Comparison of ENCODE assay signal across 17 mouse cellular contexts in the genomic region with DNA sequence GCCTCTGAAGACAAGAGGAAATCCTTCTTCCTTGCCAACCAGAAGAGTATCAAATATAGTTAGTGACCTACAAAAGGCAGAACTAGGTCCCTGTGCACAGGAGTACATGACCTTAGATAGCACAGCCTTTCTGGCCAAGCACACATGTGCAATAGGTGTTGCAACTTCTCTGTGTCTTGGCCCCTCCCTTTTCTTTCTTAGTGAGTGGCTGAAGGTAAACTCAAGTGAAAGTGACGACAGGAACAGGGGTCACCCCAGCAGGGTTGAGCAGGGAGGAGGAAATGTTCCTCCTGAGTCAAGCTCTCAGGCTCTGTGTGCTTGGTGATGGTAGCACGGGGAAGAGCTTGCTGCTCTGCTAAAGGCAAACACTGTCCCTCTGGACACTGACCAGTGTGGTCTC. TPM values are rescaled to one million over a fixed set of nuclear protein-coding genes. Genes with fewer than 3 reads are reported as not detected.
DNase-seq lines count a peak whose midpoint lies in the region; ATAC-seq and TF ChIP-seq lines count a peak whose summit lies in the region.
"Had no signal": no experiment of that assay in that cellular context is flagged by ENCODE, and none has a peak within 500 bp of the region (broad histone marks: within the 10 kb centered on the region; RNA-seq: fewer than 3 reads in every experiment).

No protein-coding gene starts in this region.

- no peak overlapping the region for H3K27ac ChIP-seq in liver, embryonic 16.5 days (ENCODE audit: low read length)
- no peak overlapping the region for H3K27ac ChIP-seq in liver, postnatal 0 days (ENCODE audit: low read depth)
- H3K27ac ChIP-seq in forebrain, postnatal 0 days (ENCODE audit: low read depth, low read length): no peak overlapping the region
- no peak overlapping the region for H3K27ac ChIP-seq in forebrain, embryonic 14.5 days (ENCODE audit: low read depth, low read length)
- H3K27ac ChIP-seq: hindbrain, embryonic 14.5 days; left cerebral cortex, adult 2 months; liver, embryonic 13.5 days had no signal

- no peak overlapping the region for H3K4me2 ChIP-seq in liver, embryonic 16.5 days (ENCODE audit: low read depth, low read length)
- H3K4me2 ChIP-seq in liver, postnatal 0 days (ENCODE audit: low read depth, low read length): no peak overlapping the region
- H3K4me2 ChIP-seq in forebrain, postnatal 0 days (ENCODE audit: low read depth): no peak overlapping the region
- H3K4me2 ChIP-seq in forebrain, embryonic 14.5 days (ENCODE audit: low read length): no peak overlapping the region
- H3K4me2 ChIP-seq: hindbrain, embryonic 14.5 days; liver, embryonic 13.5 days; midbrain, embryonic 11.5 days had no signal

- intact Hi-C loops in left cerebral cortex, postnatal 25 days (cut with DNase I): no loop called here

- peaks cover 4% of the 10 kb centered on the region for H3K4me1 ChIP-seq in liver, embryonic 16.5 days (ENCODE audit: control insufficient read depth, low read depth, low read length)
- H3K4me1 ChIP-seq in liver, postnatal 0 days (ENCODE audit: insufficient read depth): peaks cover 9% of the 10 kb centered on the region; the same call in 1 of the 2 replicates
- no peaks in the 10 kb centered on the region for H3K4me1 ChIP-seq in forebrain, postnatal 0 days (ENCODE audit: insufficient read depth)
- H3K4me1 ChIP-seq in forebrain, embryonic 14.5 days (ENCODE audit: control insufficient read depth, insufficient read depth, low read length): no peaks in the 10 kb centered on the region

- 19% methylated on average over 2 of the region's 2 CpGs for WGBS in liver, embryonic 16.5 days (ENCODE audit: insufficient replicate concordance)
- 41% methylated on average over 2 of the region's 2 CpGs for WGBS in liver, postnatal 0 days (ENCODE audit: insufficient replicate concordance)
- WGBS in forebrain, postnatal 0 days: 54% methylated on average over 2 of the region's 2 CpGs
- 53% methylated on average over 2 of the region's 2 CpGs for WGBS in forebrain, embryonic 14.5 days

- H3K9ac ChIP-seq in liver, embryonic 16.5 days (ENCODE audit: low read depth, low read length): no peak overlapping the region
- no peak overlapping the region for H3K9ac ChIP-seq in liver, postnatal 0 days (replicated peaks)
- no peak overlapping the region for H3K9ac ChIP-seq in forebrain, postnatal 0 days
- no peak overlapping the region for H3K9ac ChIP-seq in forebrain, embryonic 14.5 days (ENCODE audit: low read length)
- H3K9ac ChIP-seq: hindbrain, embryonic 14.5 days; liver, embryonic 13.5 days had no signal

- H3K4me3 ChIP-seq in liver, embryonic 16.5 days (ENCODE audit: low read depth, low read length): no peak overlapping the region
- no peak overlapping the region for H3K4me3 ChIP-seq in liver, postnatal 0 days (ENCODE audit: low read depth, low read length)
- no peak overlapping the region for H3K4me3 ChIP-seq in forebrain, postnatal 0 days (ENCODE audit: low read depth, low read length)
- no peak overlapping the region for H3K4me3 ChIP-seq in forebrain, embryonic 14.5 days (ENCODE audit: low read depth, low read length)
- H3K4me3 ChIP-seq: left cerebral cortex, adult 2 months; liver, embryonic 13.5 days; myocyte had no signal

- TF ChIP-seq EP300 in liver, postnatal 0 days (IDR thresholded peaks at IDR 0.05; ENCODE audit: low read depth): no peak

- TF ChIP-seq CTCF in liver, postnatal 0 days (IDR thresholded peaks at IDR 0.05; ENCODE audit: low read depth): no peak
- TF ChIP-seq CTCF in forebrain, postnatal 0 days (IDR thresholded peaks at IDR 0.05; ENCODE audit: low read depth): no peak

- H3K27me3 ChIP-seq in liver, embryonic 16.5 days (ENCODE audit: control insufficient read depth, insufficient read depth, low read depth, low read length): no peaks in the 10 kb centered on the region
- no peaks in the 10 kb centered on the region for H3K27me3 ChIP-seq in liver, postnatal 0 days (ENCODE audit: insufficient read depth, low read length)
- no peaks in the 10 kb centered on the region for H3K27me3 ChIP-seq in forebrain, postnatal 0 days (ENCODE audit: insufficient read depth, low read length)
- no peaks in the 10 kb centered on the region for H3K27me3 ChIP-seq in forebrain, embryonic 14.5 days (replicated peaks; ENCODE audit: control insufficient read depth, insufficient read depth, low read length)
- H3K27me3 ChIP-seq: liver, embryonic 13.5 days had no signal

- peak; percentile 37; the same call in 1 of the 2 replicates for ATAC-seq in liver, embryonic 16.5 days (ENCODE audit: low read depth)
- ATAC-seq in liver, postnatal 0 days: peak; percentile 62
- ATAC-seq in megakaryocyte progenitor cell, adult 5-6 weeks (replicated peaks; ENCODE audit: poor library complexity): peak; percentile 82
- no peak for ATAC-seq in forebrain, postnatal 0 days
- no peak for ATAC-seq in forebrain, embryonic 14.5 days
- no peak for ATAC-seq in erythroid progenitor cell, adult 5-6 weeks (replicated peaks; ENCODE audit: low FRiP score, poor library complexity, severe bottlenecking)

- DNase-seq in liver: no peak
- DNase-seq in liver, postnatal 0 days: peak; percentile 31
- no peak for DNase-seq in left cerebral cortex, postnatal 25 days (ENCODE audit: low spot score in 2 of 2)
- no peak for DNase-seq in forebrain, postnatal 0 days
- DNase-seq in forebrain, embryonic 14.5 days (ENCODE audit: low spot score): no peak
- DNase-seq: cerebellum, adult 11 months; gastrocnemius, postnatal 36 days; kidney, adult 2 months; liver, embryonic 13.5 days; right cerebral cortex, postnatal 14 days had no signal

- H3K36me3 ChIP-seq in liver, embryonic 16.5 days (ENCODE audit: control insufficient read depth, insufficient read depth): no peaks in the 10 kb centered on the region
- no peaks in the 10 kb centered on the region for H3K36me3 ChIP-seq in liver, postnatal 0 days (replicated peaks; ENCODE audit: insufficient read depth, low read length)
- no peaks in the 10 kb centered on the region for H3K36me3 ChIP-seq in forebrain, postnatal 0 days (ENCODE audit: insufficient read depth)
- H3K36me3 ChIP-seq in forebrain, embryonic 14.5 days (ENCODE audit: control insufficient read depth, insufficient read depth, low read length): no peaks in the 10 kb centered on the region
- H3K36me3 ChIP-seq: liver, embryonic 13.5 days had no signal

- no peaks in the 10 kb centered on the region for H3K9me3 ChIP-seq in liver, embryonic 16.5 days (replicated peaks; ENCODE audit: control insufficient read depth, low read length)
- no peaks in the 10 kb centered on the region for H3K9me3 ChIP-seq in liver, postnatal 0 days (ENCODE audit: low read length)
- no peaks in the 10 kb centered on the region for H3K9me3 ChIP-seq in forebrain, postnatal 0 days (ENCODE audit: low read length)
- H3K9me3 ChIP-seq in forebrain, embryonic 14.5 days (replicated peaks; ENCODE audit: control insufficient read depth, low read length): no peaks in the 10 kb centered on the region
- H3K9me3 ChIP-seq: liver, embryonic 13.5 days had no signal

RNA-seq across cellular contexts. Expression of a gene that starts 6.7 kb away (rescaled TPM):
- polyA plus RNA-seq in liver, embryonic 16.5 days (2015; fragmentation: Nextera tagmentation; extraction: Ambion mirVana): 9.5 and 10.0 TPM in 2 replicates
- 9.6 and 10.1 TPM in 2 replicates for polyA plus RNA-seq in liver, postnatal 0 days (2015; fragmentation: Nextera tagmentation; extraction: Ambion mirVana)
- 139 and 161 TPM in 2 replicates for total RNA-seq in megakaryocyte progenitor cell, adult 5-6 weeks (2015)
- 113 and 160 TPM in 2 replicates for total RNA-seq in megakaryocyte progenitor cell, adult 5-6 weeks (2017)
- 10 to 100 TPM; 68.9 to 74.9 TPM for total RNA-seq in left cerebral cortex, postnatal 25 days (2021)
- total RNA-seq in forebrain, postnatal 0 days (2014; rRNA removed): 74.6 and 86.4 TPM in 2 replicates
- polyA plus RNA-seq in forebrain, postnatal 0 days (2015; fragmentation: Nextera tagmentation; extraction: Ambion mirVana): 13.2 and 21.3 TPM in 2 replicates
- polyA plus RNA-seq in forebrain, embryonic 14.5 days (2014; fragmentation: Nextera tagmentation; extraction: Ambion mirVana): 36.1 and 43.6 TPM in 2 replicates
- total RNA-seq in erythroid progenitor cell, adult 5-6 weeks (2015; ENCODE audit: low replicate concordance): 157 and 174 TPM in 2 replicates
- total RNA-seq in erythroid progenitor cell, adult 5-6 weeks (2017; ENCODE audit: low replicate concordance): 279 and 283 TPM in 2 replicates

RNA-seq across cellular contexts. Expression of a gene that starts 49.0 kb away (rescaled TPM):
- 0.18 and 0.21 TPM in 2 replicates for polyA plus RNA-seq in liver, embryonic 16.5 days (2015; fragmentation: Nextera tagmentation; extraction: Ambion mirVana)
- 0.09 and 0.53 TPM in 2 replicates for polyA plus RNA-seq in liver, postnatal 0 days (2015; fragmentation: Nextera tagmentation; extraction: Ambion mirVana)
- 0.77 and 1.4 TPM in 2 replicates for total RNA-seq in megakaryocyte progenitor cell, adult 5-6 weeks (2015)
- total RNA-seq in megakaryocyte progenitor cell, adult 5-6 weeks (2017): 0.87 and 1.7 TPM in 2 replicates
- 1 to 10 TPM; 3.6 to 4.0 TPM for total RNA-seq in left cerebral cortex, postnatal 25 days (2021)
- 4.4 and 5.4 TPM in 2 replicates for total RNA-seq in forebrain, postnatal 0 days (2014; rRNA removed)
- 3.0 and 3.8 TPM in 2 replicates for polyA plus RNA-seq in forebrain, postnatal 0 days (2015; fragmentation: Nextera tagmentation; extraction: Ambion mirVana)
- 3.0 and 3.2 TPM in 2 replicates for polyA plus RNA-seq in forebrain, embryonic 14.5 days (2014; fragmentation: Nextera tagmentation; extraction: Ambion mirVana)
- total RNA-seq in erythroid progenitor cell, adult 5-6 weeks (2015; ENCODE audit: low replicate concordance): 0.72 TPM in 1 of 2 replicates, not detected in the other
- not detected in 2 replicates for total RNA-seq in erythroid progenitor cell, adult 5-6 weeks (2017; ENCODE audit: low replicate concordance)

RNA-seq across cellular contexts. Expression of a gene that starts 49.2 kb away (rescaled TPM):
- polyA plus RNA-seq in liver, embryonic 16.5 days (2015; fragmentation: Nextera tagmentation; extraction: Ambion mirVana): 2.1 and 2.5 TPM in 2 replicates
- 1.4 and 1.5 TPM in 2 replicates for polyA plus RNA-seq in liver, postnatal 0 days (2015; fragmentation: Nextera tagmentation; extraction: Ambion mirVana)
- total RNA-seq in megakaryocyte progenitor cell, adult 5-6 weeks (2015): 11.1 and 11.5 TPM in 2 replicates
- total RNA-seq in megakaryocyte progenitor cell, adult 5-6 weeks (2017): 8.4 and 11.4 TPM in 2 replicates
- 10 to 100 TPM; 26.8 to 29.9 TPM for total RNA-seq in left cerebral cortex, postnatal 25 days (2021)
- 28.2 and 36.8 TPM in 2 replicates for total RNA-seq in forebrain, postnatal 0 days (2014; rRNA removed)
- 15.6 and 19.3 TPM in 2 replicates for polyA plus RNA-seq in forebrain, postnatal 0 days (2015; fragmentation: Nextera tagmentation; extraction: Ambion mirVana)
- polyA plus RNA-seq in forebrain, embryonic 14.5 days (2014; fragmentation: Nextera tagmentation; extraction: Ambion mirVana): 10.5 and 14.3 TPM in 2 replicates
- 2.5 and 5.9 TPM in 2 replicates for total RNA-seq in erythroid progenitor cell, adult 5-6 weeks (2015; ENCODE audit: low replicate concordance)
- 0.68 and 2.6 TPM in 2 replicates for total RNA-seq in erythroid progenitor cell, adult 5-6 weeks (2017; ENCODE audit: low replicate concordance)

Comparison
In these comparisons a context has a peak if more than half of its experiments do, and no peak if none do; other contexts are left out.
1. ATAC-seq: peak in liver, embryonic 16.5 days (single experiment), liver, postnatal 0 days (single experiment) and megakaryocyte progenitor cell, adult 5-6 weeks (single experiment); none in forebrain, postnatal 0 days (single experiment), forebrain, embryonic 14.5 days (single experiment) and erythroid progenitor cell, adult 5-6 weeks (single experiment).